Mouse (Mus musculus) stomach, postnatal 0 days (tissue): ENCODE results near the gene Fam129a.

Experiments
- CTCF ChIP-seq: IDR thresholded peaks from 2 replicates; pipeline ENCODE4 v1.5.1; 2016; ENCODE audit warnings: antibody characterized with exemption, low read depth, mild to moderate bottlenecking, moderate library complexity
- EP300 ChIP-seq: optimal IDR thresholded peaks from 2 replicates; pipeline ENCODE3; 2016; ENCODE audit warnings: antibody characterized with exemption

DNA sequence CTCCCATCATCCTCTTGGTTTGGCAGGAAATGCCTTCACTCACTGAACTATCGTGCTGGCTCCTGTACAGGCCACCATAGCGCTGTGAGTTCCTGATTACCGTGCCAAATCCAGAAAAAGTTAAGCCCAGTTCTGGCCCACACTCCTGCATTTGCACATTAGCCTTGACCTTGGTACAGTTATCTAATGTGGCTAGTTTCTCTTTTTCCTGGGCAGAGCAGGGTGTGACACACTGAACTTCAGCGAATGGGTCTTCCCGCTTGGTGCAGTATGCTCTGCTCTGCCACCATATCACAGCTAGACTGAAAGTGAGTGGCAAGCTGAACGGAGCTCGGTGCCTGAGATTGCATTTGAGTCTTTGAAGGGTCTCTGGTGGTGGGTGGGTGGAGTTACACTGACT is 128.4 kb downstream of the Fam129a start:
- TF ChIP-seq CTCF (peak; percentile 18; the same call in 1 of the 2 replicates), EP300 (no peak)
